Mouse (Mus musculus) heart, postnatal 36 days (tissue): Measurements from ENCODE around the gene Dhx30. TPM values are rescaled to one million over a fixed set of nuclear protein-coding genes. Genes with fewer than 3 reads are reported as not detected.
A peak's percentile ranks its signal among the peaks of the same experiment; 100 is the strongest.

ENCODE experiments used
- DNase-seq, 2 experiments: peaks; one replicate each; pipeline ENCODE4 v3.0.0; 2021 to 2022
- intact Hi-C: fragments of 180-260 bp; cut with DNase I; formaldehyde crosslinking; loops from one replicate; pipeline ENCODE4 v1.15.1; 2025
- total RNA-seq, 2 experiments: library from RNA; stranded (reverse); gene quantifications; 2 replicates each; pipeline ENCODE4 v1.2.3; 2021

The Dhx30 gene
- total RNA-seq, 2 experiments from 2014 or later, result 57.4 to 60.2 TPM

GRCm38 (mm10) chr9:110052951-110053304, 64.7 kb downstream of the Dhx30 start:
- intact Hi-C loops, result no loop called here
- no peak for DNase-seq

GRCm38 (mm10) chr9:110051869-110052661, 65.6 kb downstream of the Dhx30 start:
- DNase-seq, result no peak
- intact Hi-C loops, result no loop called here

GRCm38 (mm10) chr9:110051184-110051583, 66.4 kb downstream of the Dhx30 start:
- no peak for DNase-seq
- intact Hi-C loops, result no loop called here

GRCm38 (mm10) chr9:110047857-110048256, 69.8 kb downstream of the Dhx30 start:
- DNase-seq, result no peak
- intact Hi-C loops, result no loop called here

GRCm38 (mm10) chr9:110047260-110047659, 70.4 kb downstream of the Dhx30 start:
- DNase-seq, result no peak
- intact Hi-C loops, result no loop called here

DNA sequence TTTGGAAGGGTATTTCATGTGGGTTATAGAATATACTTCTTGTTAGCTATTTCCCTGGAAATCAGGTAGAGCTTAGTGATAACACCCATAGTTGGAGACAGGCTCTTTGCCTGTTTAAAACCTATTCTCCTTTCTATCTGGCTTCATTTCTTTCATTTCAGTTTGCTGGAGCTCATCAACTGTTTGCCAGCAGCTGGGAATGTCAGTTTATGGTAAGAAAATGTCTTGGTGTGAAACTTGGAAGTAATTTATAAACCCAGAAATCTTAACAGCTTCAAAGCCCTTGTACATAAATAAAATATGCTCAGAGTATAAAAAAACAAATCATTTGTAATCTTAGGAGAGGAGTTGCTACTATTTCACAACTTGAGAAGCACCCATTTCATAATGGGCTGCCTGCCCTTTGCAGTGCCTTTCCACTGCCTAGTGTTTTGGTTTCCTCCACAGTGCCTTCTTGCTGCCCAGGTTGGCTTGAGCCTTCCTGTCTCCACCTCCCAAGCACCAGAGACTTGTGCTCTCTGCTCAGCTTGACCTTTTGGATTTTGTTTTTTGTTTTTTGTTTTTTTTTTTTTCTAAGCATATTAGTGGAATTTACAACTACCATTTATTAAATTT, 71.8 kb downstream of the Dhx30 start:
- intact Hi-C loops, result no loop called here
- no peak for DNase-seq

DNA sequence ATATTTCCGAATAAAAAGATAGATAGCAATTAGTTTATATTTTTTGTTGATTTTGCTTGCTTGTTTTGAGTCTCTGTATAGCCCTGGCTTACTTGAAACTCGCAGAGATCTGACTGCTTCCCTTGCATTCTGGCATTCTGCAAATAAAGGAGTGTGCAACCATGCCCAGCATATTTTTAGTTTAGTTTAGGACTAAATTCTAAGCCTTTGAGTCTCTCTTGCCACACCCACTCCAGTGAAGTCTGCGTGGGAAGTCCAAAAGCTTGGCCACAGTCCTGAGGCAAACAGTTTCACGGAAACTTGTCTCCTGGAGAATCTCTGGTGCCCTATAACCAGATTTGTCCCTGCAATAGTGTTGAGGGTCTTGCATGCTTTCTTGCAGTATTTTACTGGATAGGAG, 73.3 kb downstream of the Dhx30 start:
- intact Hi-C loops, result no loop called here
- no peak for DNase-seq

DNA sequence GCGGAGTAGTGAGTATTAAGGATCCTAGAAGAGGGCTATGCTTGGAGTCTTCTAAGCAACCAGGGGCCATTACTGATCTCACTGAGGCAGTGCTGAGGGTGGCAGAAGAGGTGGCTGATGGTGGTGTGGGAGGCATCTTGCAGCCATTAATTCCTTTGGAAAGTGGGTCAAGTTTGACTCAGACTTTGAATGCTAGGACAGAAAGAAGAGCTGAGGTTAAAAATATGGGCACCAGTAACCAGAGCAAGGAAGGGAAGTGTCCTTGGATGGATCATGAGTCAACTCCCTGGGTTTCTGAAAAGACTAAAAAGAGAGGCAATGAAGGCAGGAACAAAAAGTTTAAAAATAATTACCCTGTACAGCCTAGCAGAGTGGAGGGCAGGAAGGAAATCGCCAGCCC, 79.1 kb downstream of the Dhx30 start:
- intact Hi-C loops, result no loop called here
- DNase-seq, result no peak

- peak in 1 of 2 experiments; percentile 14 for DNase-seq
- intact Hi-C loops, result no loop called here
Measured at GRCm38 (mm10) chr9:110037895-110038294, 79.7 kb downstream of the Dhx30 start.

- intact Hi-C loops, result no loop called here
Measured at GRCm38 (mm10) chr9:110035091-110035490, 82.5 kb downstream of the Dhx30 start.

More at GRCm38 (mm10) chr9:110035091-110035490, 82.5 kb downstream of the Dhx30 start:
- DNase-seq, result no peak

Other genes with a start within 250 kb of the Dhx30 start
- 1 to 10 TPM; 4.4 to 6.3 TPM for gene Cdc25a, start 242.3 kb downstream of the Dhx30 start, total RNA-seq
- gene Map4, start 186.4 kb downstream of the Dhx30 start, total RNA-seq, result 100 to 1,000 TPM; 316 to 318 TPM
- gene Smarcc1, start 122 bp downstream of the Dhx30 start, total RNA-seq, result 10 to 100 TPM; 23.4 to 27.4 TPM
- gene Cspg5, start 126.0 kb upstream of the Dhx30 start, total RNA-seq, result under 1 TPM; 0.14 to 0.25 TPM
- gene Elp6, start 187.3 kb upstream of the Dhx30 start, total RNA-seq, result 1 to 10 TPM; 2.6 to 3.2 TPM
- gene Scap, start 215.5 kb upstream of the Dhx30 start, total RNA-seq, result 10 to 100 TPM; 29.6 to 32.0 TPM